Mouse (Mus musculus): Measurements from ENCODE around the gene Eri3.

GRCm38 (mm10) chr4:117556372-117556771 lies 6.2 kb downstream of the Eri3 start:
- TF ChIP-seq CTCF (IDR thresholded peaks at IDR 0.05; ENCODE audit: extremely low read depth, insufficient read depth, low read length) (no peak), POLR2A (IDR thresholded peaks at IDR 0.05; ENCODE audit: extremely low read depth, insufficient read depth, low read length) (no peak)

Measured in cortical plate, adult 2 months (tissue).